Mouse (Mus musculus) embryonic stem cell, embryonic (primary cell): ENCODE measurements around the gene Pald1.

Source experiments
- CTCF ChIA-PET, 4 experiments: fragments of 300-600 bp in 2 of 4; fragments of 350-600 bp in 2 of 4; sonication (Branson Sonifier 250); formaldehyde crosslinking; loops; one replicate each; lab custom pipeline; 2022; ENCODE audit warnings: inconsistent platforms in 2 of 4; lab: Charles Lee
- POLR2A ChIA-PET, 4 experiments: fragments of 300-600 bp in 2 of 4; fragments of 350-600 bp in 2 of 4; sonication (Branson Sonifier 250); formaldehyde crosslinking; loops; one replicate each; lab custom pipeline; 2022; ENCODE audit warnings: antibody characterized with exemption in 4 of 4, inconsistent platforms in 1 of 4; lab: Charles Lee

The Pald1 gene

GRCm38 (mm10) chr10:61389020-61389419 is 5.7 kb upstream of the Pald1 start:
- CTCF ChIA-PET, result interaction anchor here in 3 of 4 experiments (0.6 to 2.8 kb wide), 4 partner anchors 10 to 61 kb away, joined by 3 to 10 read pairs (median 4); no protein-coding TSS in a partner anchor
- POLR2A ChIA-PET, result interaction anchor here in 3 of 4 experiments (0.5 to 1.7 kb wide), 11 partner anchors 11 to 279 kb away, joined by 3 to 5 read pairs (median 3); no protein-coding TSS in a partner anchor

- ChIA-PET POLR2A (interaction anchor here in 3 of 4 experiments (0.5 to 1.3 kb wide), 7 partner anchors 8 to 1506 kb away, joined by 3 to 6 read pairs (median 4); no protein-coding TSS in a partner anchor), CTCF (interaction anchor here in 3 of 4 experiments (0.6 to 1.9 kb wide), 4 partner anchors 11 to 100 kb away, joined by 3 to 4 read pairs (median 3); no protein-coding TSS in a partner anchor)
These were observed 3.0 kb upstream of the Pald1 start for GRCm38 (mm10) chr10:61386284-61386683.

GRCm38 (mm10) chr10:61385174-61385573 is 1.8 kb upstream of the Pald1 start:
- CTCF ChIA-PET, result interaction anchor here in 2 of 4 experiments (0.6 to 1.5 kb wide), 2 partner anchors 14 to 1490 kb away, joined by 3 read pairs; no protein-coding TSS in a partner anchor
- POLR2A ChIA-PET, result interaction anchor here in 1 of 4 experiments (1.2 kb wide), 1 partner anchor 9 kb away, joined by 3 read pairs; no protein-coding TSS in a partner anchor

GRCm38 (mm10) chr10:61383715-61384047 is 351 bp upstream of the Pald1 start:
- ChIA-PET POLR2A (interaction anchor here in 3 of 4 experiments (0.6 to 5.3 kb wide), 34 partner anchors 9 to 147 kb away, joined by 3 to 46 read pairs (median 5); partner anchors contain the start of genes Nodal (in 2 of the 3) and Eif4ebp2 (in 1 of the 3)), CTCF (interaction anchor here (0.5 to 2.7 kb wide), 12 partner anchors 11 to 1988 kb away, joined by 3 to 11 read pairs (median 6); no protein-coding TSS in a partner anchor)

- CTCF ChIA-PET, result interaction anchor here (0.5 to 2.7 kb wide), 7 partner anchors 17 to 110 kb away, joined by 3 to 9 read pairs (median 5); no protein-coding TSS in a partner anchor
These were observed 1.0 kb downstream of the Pald1 start for GRCm38 (mm10) chr10:61382281-61382731.

GRCm38 (mm10) chr10:61381823-61382222 is 1.5 kb downstream of the Pald1 start:
- CTCF ChIA-PET, result interaction anchor here in 1 of 4 experiments (2.7 kb wide), 1 partner anchor 18 kb away, joined by 9 read pairs; no protein-coding TSS in a partner anchor
- POLR2A ChIA-PET, result interaction anchor here in 3 of 4 experiments (0.5 to 5.3 kb wide), 14 partner anchors 10 to 1039 kb away, joined by 3 to 46 read pairs (median 5); partner anchors contain the start of gene Nodal (in 2 of the 3)

More at GRCm38 (mm10) chr10:61382281-61382731, 1.0 kb downstream of the Pald1 start:
- POLR2A ChIA-PET, result interaction anchor here (0.6 to 5.3 kb wide), 23 partner anchors 11 to 1038 kb away, joined by 3 to 46 read pairs (median 6); partner anchors contain the start of gene Nodal (in 2 of the 4)

GRCm38 (mm10) chr10:61380186-61380585 is 3.1 kb downstream of the Pald1 start:
- ChIA-PET POLR2A (interaction anchor here in 2 of 4 experiments (0.5 to 5.3 kb wide), 12 partner anchors 12 to 437 kb away, joined by 3 to 46 read pairs (median 4); partner anchors contain the start of genes Nodal (in 2 of the 2), Eif4ebp2 (in 1 of the 2) and Ppa1 (in 1 of the 2)), CTCF (interaction anchor here in 1 of 4 experiments (1.2 kb wide), 2 partner anchors 19 to 24 kb away, joined by 4 to 8 read pairs; no protein-coding TSS in a partner anchor)

GRCm38 (mm10) chr10:61379340-61380040 is 3.8 kb downstream of the Pald1 start:
- ChIA-PET CTCF (interaction anchor here in 1 of 4 experiments (1.2 kb wide), 1 partner anchor 24 kb away, joined by 4 read pairs; no protein-coding TSS in a partner anchor), POLR2A (interaction anchor here in 2 of 4 experiments (1.2 to 5.3 kb wide), 7 partner anchors 11 to 268 kb away, joined by 3 to 46 read pairs (median 4); partner anchors contain the start of genes Nodal (in 2 of the 2) and Ppa1 (in 1 of the 2))

GRCm38 (mm10) chr10:61378698-61379097 is 4.6 kb downstream of the Pald1 start:
- POLR2A ChIA-PET, result interaction anchor here in 2 of 4 experiments (1.0 to 2.3 kb wide), 8 partner anchors 11 to 38 kb away, joined by 3 to 13 read pairs (median 4); no protein-coding TSS in a partner anchor
- CTCF ChIA-PET, result interaction anchor here in 1 of 4 experiments (2.1 kb wide), 1 partner anchor 44 kb away, joined by 4 read pairs; no protein-coding TSS in a partner anchor

- POLR2A ChIA-PET, result interaction anchor here in 3 of 4 experiments (0.7 to 1.7 kb wide), 15 partner anchors 12 to 298 kb away, joined by 3 to 13 read pairs (median 4); no protein-coding TSS in a partner anchor
- CTCF ChIA-PET, result interaction anchor here (0.5 to 2.1 kb wide), 5 partner anchors 21 to 45 kb away, joined by 3 to 6 read pairs (median 4); no protein-coding TSS in a partner anchor
These were observed 5.3 kb downstream of the Pald1 start for GRCm38 (mm10) chr10:61378050-61378449.

GRCm38 (mm10) chr10:61374771-61375481 is 8.4 kb downstream of the Pald1 start:
- ChIA-PET CTCF (no interaction called here), POLR2A (interaction anchor here in 3 of 4 experiments (0.6 to 1.9 kb wide), 12 partner anchors 9 to 78 kb away, joined by 3 to 5 read pairs (median 4); partner anchors contain the start of gene Pald1 (in 1 of the 3))

GRCm38 (mm10) chr10:61374076-61374475 is 9.3 kb downstream of the Pald1 start:
- POLR2A ChIA-PET, result interaction anchor here in 3 of 4 experiments (0.6 to 1.4 kb wide), 8 partner anchors 9 to 102 kb away, joined by 3 to 4 read pairs (median 3); partner anchors contain the start of genes Lrrc20 (in 1 of the 3) and Pald1 (in 1 of the 3)
- CTCF ChIA-PET, result no interaction called here

GRCm38 (mm10) chr10:61372585-61372923 is 10.8 kb downstream of the Pald1 start:
- ChIA-PET POLR2A (interaction anchor here in 1 of 4 experiments (1.8 kb wide), 1 partner anchor 9 kb away, joined by 7 read pairs; no protein-coding TSS in a partner anchor), CTCF (interaction anchor here in 1 of 4 experiments (1.2 kb wide), 1 partner anchor 16 kb away, joined by 5 read pairs; no protein-coding TSS in a partner anchor)

- CTCF ChIA-PET, result interaction anchor here in 3 of 4 experiments (0.6 to 1.3 kb wide), 4 partner anchors 16 to 173 kb away, joined by 3 to 5 read pairs (median 4); no protein-coding TSS in a partner anchor
These were observed 11.3 kb downstream of the Pald1 start for GRCm38 (mm10) chr10:61371884-61372584.

GRCm38 (mm10) chr10:61370273-61370979 is 12.9 kb downstream of the Pald1 start:
- ChIA-PET POLR2A (interaction anchor here in 3 of 4 experiments (0.5 to 1.9 kb wide), 13 partner anchors 10 to 67 kb away, joined by 3 to 7 read pairs (median 3); partner anchors contain the start of genes Nodal (in 1 of the 3) and Pald1 (in 1 of the 3)), CTCF (interaction anchor here in 3 of 4 experiments (0.6 to 1.3 kb wide), 8 partner anchors 14 to 610 kb away, joined by 3 to 5 read pairs (median 4); no protein-coding TSS in a partner anchor)

More at GRCm38 (mm10) chr10:61371884-61372584, 11.3 kb downstream of the Pald1 start:
- POLR2A ChIA-PET, result interaction anchor here in 2 of 4 experiments (0.8 to 1.8 kb wide), 5 partner anchors 9 to 23 kb away, joined by 3 to 7 read pairs (median 3); no protein-coding TSS in a partner anchor
